Mouse (Mus musculus): ENCODE measurements at regions not wholly inside any gene's neighbourhood (a gene's known extent, or its start where the extent isn't known, plus 50 kb on each side); places are given as distances from the start of the nearest gene placed in this dataset.

DNA sequence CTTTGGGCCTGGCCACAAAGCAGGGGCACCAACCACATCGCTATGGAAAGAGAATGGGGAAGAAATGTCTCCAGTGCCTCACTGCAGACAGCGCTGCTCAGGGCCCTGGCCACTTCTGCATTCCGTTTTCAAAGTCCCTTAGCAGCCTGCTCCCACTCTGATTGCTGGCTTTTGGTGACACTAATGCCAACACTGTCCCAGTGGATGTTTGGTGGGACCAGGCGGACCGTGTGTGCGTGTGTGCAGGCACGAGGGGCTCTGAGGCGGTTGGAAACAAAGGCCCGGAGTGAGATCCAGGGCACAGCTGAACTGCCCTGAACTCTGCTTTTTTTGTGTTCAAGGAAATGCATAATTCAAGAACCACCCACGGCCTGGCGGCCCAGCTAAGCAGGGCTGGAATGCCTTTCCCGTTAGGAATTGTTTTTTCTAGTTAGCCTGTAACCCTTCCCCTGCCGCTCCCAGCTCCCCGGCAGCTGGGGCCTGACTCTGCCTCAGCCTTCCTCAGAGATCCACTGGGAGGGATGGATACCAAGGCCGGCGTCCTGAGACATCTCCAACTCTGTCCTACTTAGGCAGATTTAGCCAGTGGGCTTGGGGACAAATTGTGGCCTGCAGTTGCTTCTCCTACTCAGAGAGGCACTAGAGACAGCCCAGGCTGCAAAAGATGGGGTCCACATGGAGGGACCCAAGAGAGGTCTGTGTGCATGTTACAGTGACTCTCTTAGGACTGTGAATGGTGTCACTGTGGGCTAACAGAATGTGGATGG is 106.7 kb upstream of the Haao start:
- H3K4me3 ChIP-seq: no peak overlapping the region
- no peaks in the 10 kb centered on the region for H3K27me3 ChIP-seq (ENCODE audit: control insufficient read depth, insufficient read depth, insufficient read length)
- peak overlapping the region; percentile 39 for H3K4me2 ChIP-seq (ENCODE audit: low read depth)
- H3K36me3 ChIP-seq (ENCODE audit: control insufficient read depth, insufficient read depth): no peaks in the 10 kb centered on the region
- TF ChIP-seq POLR2A (IDR thresholded peaks at IDR 0.05; ENCODE audit: insufficient read length, low read depth) (peak; percentile 38), POLR2AphosphoS2 (IDR thresholded peaks at IDR 0.05; ENCODE audit: insufficient read length, low read depth) (no peak)
- H3K79me2 ChIP-seq (ENCODE audit: control insufficient read depth, insufficient read depth): no peaks in the 10 kb centered on the region
- H3ac ChIP-seq (ENCODE audit: control insufficient read depth, insufficient read length): no peak overlapping the region

DNA sequence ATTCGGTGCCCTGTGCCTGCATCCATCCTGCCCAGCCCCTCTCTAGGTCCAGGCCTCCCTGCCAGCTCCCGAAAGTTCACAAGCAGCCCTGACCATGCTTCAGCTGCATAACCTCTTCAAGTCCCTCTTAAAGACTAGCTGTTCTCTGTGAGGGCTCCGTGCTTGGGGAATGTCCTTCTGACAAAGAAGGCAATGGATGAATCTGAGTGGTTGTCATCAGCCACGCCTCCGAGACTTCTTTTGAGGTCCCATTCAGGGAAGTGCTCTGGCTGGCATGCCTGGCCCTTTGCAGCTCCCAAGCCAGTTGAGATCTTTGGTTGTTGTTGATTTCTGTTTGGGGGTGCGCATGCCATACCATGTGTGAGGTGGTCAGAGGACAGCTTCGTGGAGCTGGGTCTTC is 105.9 kb upstream of the Haao start:
- Histone ChIP-seq H3ac (ENCODE audit: control insufficient read depth, insufficient read length) (no peak overlapping the region), H3K4me3 (no peak overlapping the region), H3K27me3 (ENCODE audit: control insufficient read depth, insufficient read depth, insufficient read length) (no peaks in the 10 kb centered on the region), H3K36me3 (ENCODE audit: control insufficient read depth, insufficient read depth) (no peaks in the 10 kb centered on the region), H3K79me2 (ENCODE audit: control insufficient read depth, insufficient read depth) (no peaks in the 10 kb centered on the region), H3K4me2 (ENCODE audit: low read depth) (no peak overlapping the region)
- TF ChIP-seq SRF (IDR thresholded peaks at IDR 0.05; ENCODE audit: control insufficient read depth, insufficient read length, low read depth) (no peak), MYOD1 (IDR thresholded peaks at IDR 0.05; ENCODE audit: control insufficient read depth in 1 of 3, insufficient read length in 2 of 3, low read depth in 2 of 3) (no peak), POLR2A (IDR thresholded peaks at IDR 0.05; ENCODE audit: insufficient read length, low read depth) (no peak), TCF12 (IDR thresholded peaks at IDR 0.05; ENCODE audit: insufficient read depth, poor library complexity, severe bottlenecking) (no peak), CEBPB (IDR thresholded peaks at IDR 0.05; ENCODE audit: insufficient read depth, poor library complexity, severe bottlenecking) (no peak), REST (IDR thresholded peaks at IDR 0.05; ENCODE audit: insufficient read depth, insufficient read length) (no peak), POLR2AphosphoS2 (IDR thresholded peaks at IDR 0.05; ENCODE audit: insufficient read length, low read depth) (no peak), MAX (IDR thresholded peaks at IDR 0.05; ENCODE audit: low read depth) (no peak), E2F4 (IDR thresholded peaks at IDR 0.05; ENCODE audit: insufficient read depth) (no peak), MYOG (IDR thresholded peaks at IDR 0.05; ENCODE audit: control insufficient read depth in 1 of 3, insufficient read depth in 1 of 3, insufficient read length in 2 of 3, low read depth in 2 of 3) (no peak), USF1 (IDR thresholded peaks at IDR 0.05; ENCODE audit: low read depth) (no peak), TCF3 (IDR thresholded peaks at IDR 0.05; ENCODE audit: insufficient read length, low read depth) (no peak)

DNA sequence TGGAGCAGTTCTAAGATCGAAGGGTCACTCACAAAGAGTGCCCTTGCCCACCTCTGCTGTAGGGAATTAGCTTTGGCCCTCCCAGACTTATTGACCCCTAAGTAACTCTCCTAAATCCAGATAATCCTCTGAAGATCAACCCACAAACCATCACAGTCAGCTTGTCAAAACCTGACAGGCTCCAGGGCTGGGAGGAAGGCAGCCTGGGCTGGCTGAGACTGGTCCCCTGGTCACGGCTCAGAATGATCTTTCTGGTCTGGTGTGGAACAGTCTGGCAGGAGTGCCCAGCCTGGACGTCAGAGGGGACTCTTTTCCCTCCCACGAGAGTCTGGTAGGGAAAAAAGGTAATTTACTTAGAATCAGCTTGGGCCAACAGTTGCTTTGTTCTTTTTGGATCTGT is 99.0 kb upstream of the Haao start:
- Histone ChIP-seq H3ac (ENCODE audit: control insufficient read depth, insufficient read length) (no peak overlapping the region), H3K36me3 (ENCODE audit: control insufficient read depth, insufficient read depth) (no peaks in the 10 kb centered on the region), H3K27me3 (ENCODE audit: control insufficient read depth, insufficient read depth, insufficient read length) (no peaks in the 10 kb centered on the region), H3K4me3 (no peak overlapping the region), H3K4me2 (ENCODE audit: low read depth) (no peak overlapping the region), H3K79me2 (ENCODE audit: control insufficient read depth, insufficient read depth) (no peaks in the 10 kb centered on the region)
- TF ChIP-seq MYOG (IDR thresholded peaks at IDR 0.05; ENCODE audit: control insufficient read depth in 1 of 3, insufficient read depth in 1 of 3, insufficient read length in 2 of 3, low read depth in 2 of 3) (no peak), REST (IDR thresholded peaks at IDR 0.05; ENCODE audit: insufficient read depth, insufficient read length) (no peak), TCF3 (IDR thresholded peaks at IDR 0.05; ENCODE audit: insufficient read length, low read depth) (no peak), MYOD1 (IDR thresholded peaks at IDR 0.05; ENCODE audit: control insufficient read depth in 1 of 3, insufficient read length in 2 of 3, low read depth in 2 of 3) (no peak), TCF12 (IDR thresholded peaks at IDR 0.05; ENCODE audit: insufficient read depth, poor library complexity, severe bottlenecking) (no peak)

DNA sequence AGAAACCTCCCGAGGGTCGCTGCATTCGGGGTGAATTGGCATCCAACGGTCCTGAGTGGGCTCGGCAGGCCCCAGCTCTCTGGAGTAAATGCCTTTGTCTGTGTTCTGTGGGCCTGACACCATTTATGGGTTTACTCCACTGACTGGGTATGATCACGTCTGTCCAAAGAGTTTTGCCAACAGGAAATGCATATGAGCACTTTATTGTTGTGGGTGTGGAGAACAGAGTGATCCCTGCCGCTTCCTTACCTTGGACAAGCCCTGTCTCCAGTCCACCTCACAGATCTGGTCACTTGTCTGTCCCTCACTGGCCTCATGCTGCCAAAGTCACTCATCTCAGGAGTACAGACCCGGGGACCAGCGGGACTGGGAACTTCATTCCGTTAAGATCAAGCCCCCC is 91.6 kb upstream of the Haao start:
- Histone ChIP-seq H3K36me3 (ENCODE audit: control insufficient read depth, insufficient read depth) (no peaks in the 10 kb centered on the region), H3K79me2 (ENCODE audit: control insufficient read depth, insufficient read depth) (no peaks in the 10 kb centered on the region), H3K4me2 (ENCODE audit: low read depth) (no peak overlapping the region), H3ac (ENCODE audit: control insufficient read depth, insufficient read length) (no peak overlapping the region), H3K4me3 (no peak overlapping the region), H3K27me3 (ENCODE audit: control insufficient read depth, insufficient read depth, insufficient read length) (no peaks in the 10 kb centered on the region)
- TF ChIP-seq E2F4 (IDR thresholded peaks at IDR 0.05; ENCODE audit: insufficient read depth) (no peak), CEBPB (IDR thresholded peaks at IDR 0.05; ENCODE audit: insufficient read depth, poor library complexity, severe bottlenecking) (no peak), REST (IDR thresholded peaks at IDR 0.05; ENCODE audit: insufficient read depth, insufficient read length) (no peak), MAX (IDR thresholded peaks at IDR 0.05; ENCODE audit: low read depth) (no peak), POLR2AphosphoS2 (IDR thresholded peaks at IDR 0.05; ENCODE audit: insufficient read length, low read depth) (no peak), POLR2A (IDR thresholded peaks at IDR 0.05; ENCODE audit: insufficient read length, low read depth) (no peak), TCF3 (IDR thresholded peaks at IDR 0.05; ENCODE audit: insufficient read length, low read depth) (no peak), USF1 (IDR thresholded peaks at IDR 0.05; ENCODE audit: low read depth) (no peak), MYOD1 (IDR thresholded peaks at IDR 0.05; ENCODE audit: control insufficient read depth in 1 of 3, insufficient read length in 2 of 3, low read depth in 2 of 3) (no peak), TCF12 (IDR thresholded peaks at IDR 0.05; ENCODE audit: insufficient read depth, poor library complexity, severe bottlenecking) (no peak), MYOG (IDR thresholded peaks at IDR 0.05; ENCODE audit: control insufficient read depth in 1 of 3, insufficient read depth in 1 of 3, insufficient read length in 2 of 3, low read depth in 2 of 3) (no peak), SRF (IDR thresholded peaks at IDR 0.05; ENCODE audit: control insufficient read depth, insufficient read length, low read depth) (no peak)

DNA sequence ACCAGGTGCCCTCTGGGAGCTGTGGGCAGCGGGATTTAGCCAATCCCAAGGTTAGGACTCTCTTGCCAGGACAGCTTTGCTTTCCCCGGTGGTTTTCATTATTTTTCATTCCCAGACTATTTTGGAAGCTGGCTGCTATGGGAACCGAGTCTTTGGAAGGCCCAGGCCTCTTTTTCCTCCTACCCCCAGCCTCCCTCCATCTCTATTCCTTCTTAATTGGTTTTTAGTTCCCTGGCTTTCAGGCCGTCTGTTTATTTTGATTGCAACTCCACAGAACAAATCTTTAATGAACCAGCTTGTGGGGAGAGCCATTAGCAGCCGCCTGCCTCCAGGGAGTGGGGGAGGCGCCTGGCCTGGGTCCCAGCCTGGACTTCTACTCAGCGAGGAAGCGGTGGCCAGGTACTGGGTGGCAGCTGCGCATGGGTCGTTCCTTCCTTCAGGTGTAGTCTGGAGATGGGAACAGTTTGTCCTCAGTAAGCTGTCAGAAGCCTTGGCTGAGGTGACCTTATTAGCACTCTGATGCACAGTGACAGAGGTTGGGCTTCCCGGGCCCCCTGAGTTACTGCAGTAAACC is 91.0 kb upstream of the Haao start:
- H3K4me2 ChIP-seq (ENCODE audit: low read depth): no peak overlapping the region
- no peak overlapping the region for H3K4me3 ChIP-seq
- no peaks in the 10 kb centered on the region for H3K79me2 ChIP-seq (ENCODE audit: control insufficient read depth, insufficient read depth)
- H3K36me3 ChIP-seq (ENCODE audit: control insufficient read depth, insufficient read depth): no peaks in the 10 kb centered on the region
- TF ChIP-seq REST (IDR thresholded peaks at IDR 0.05; ENCODE audit: insufficient read depth, insufficient read length): no peak
- no peak for TF ChIP-seq CEBPB (IDR thresholded peaks at IDR 0.05; ENCODE audit: insufficient read depth, poor library complexity, severe bottlenecking)
- no peak for TF ChIP-seq E2F4 (IDR thresholded peaks at IDR 0.05; ENCODE audit: insufficient read depth)
- TF ChIP-seq USF1 (IDR thresholded peaks at IDR 0.05; ENCODE audit: low read depth): no peak
- TF ChIP-seq POLR2AphosphoS2 (IDR thresholded peaks at IDR 0.05; ENCODE audit: insufficient read length, low read depth): no peak
- no peak for TF ChIP-seq TCF3 (IDR thresholded peaks at IDR 0.05; ENCODE audit: insufficient read length, low read depth)
- no peak for TF ChIP-seq MAX (IDR thresholded peaks at IDR 0.05; ENCODE audit: low read depth)
- no peak for TF ChIP-seq TCF12 (IDR thresholded peaks at IDR 0.05; ENCODE audit: insufficient read depth, poor library complexity, severe bottlenecking)
- TF ChIP-seq MYOG (IDR thresholded peaks at IDR 0.05; ENCODE audit: control insufficient read depth in 1 of 3, insufficient read depth in 1 of 3, insufficient read length in 2 of 3, low read depth in 2 of 3): no peak
- no peak for TF ChIP-seq POLR2A (IDR thresholded peaks at IDR 0.05; ENCODE audit: insufficient read length, low read depth)
- TF ChIP-seq SRF (IDR thresholded peaks at IDR 0.05; ENCODE audit: control insufficient read depth, insufficient read length, low read depth): no peak
- no peaks in the 10 kb centered on the region for H3K27me3 ChIP-seq (ENCODE audit: control insufficient read depth, insufficient read depth, insufficient read length)
- no peak overlapping the region for H3ac ChIP-seq (ENCODE audit: control insufficient read depth, insufficient read length)
